Mouse (Mus musculus): ENCODE data around the gene Rai1.

Rai1 gene

DNA sequence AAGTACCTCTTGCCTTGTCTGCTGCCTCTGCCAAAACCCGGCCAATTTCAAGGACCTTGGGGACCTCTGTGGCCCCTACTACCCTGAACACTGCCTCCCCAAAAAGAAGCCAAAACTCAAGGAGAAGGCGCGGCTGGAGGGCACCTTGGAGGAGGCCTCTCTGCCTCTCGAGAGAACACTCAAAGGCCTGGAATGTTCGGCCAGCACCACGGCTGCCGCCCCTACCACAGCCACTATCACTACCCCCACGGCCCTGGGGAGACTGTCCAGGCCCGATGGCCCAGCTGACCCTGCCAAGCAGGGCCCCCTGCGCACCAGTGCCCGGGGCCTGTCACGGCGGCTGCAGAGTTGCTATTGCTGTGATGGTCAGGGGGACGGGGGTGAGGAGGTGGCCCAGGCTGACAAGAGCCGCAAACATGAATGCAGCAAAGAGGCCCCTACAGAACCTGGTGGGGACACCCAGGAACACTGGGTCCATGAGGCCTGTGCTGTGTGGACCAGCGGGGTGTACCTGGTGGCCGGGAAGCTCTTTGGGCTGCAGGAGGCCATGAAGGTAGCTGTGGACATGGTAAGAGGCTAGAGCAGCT is 85.3 kb downstream of the Rai1 start:
- in situ Hi-C loops (cut with MseI, MboI), result no loop called here

GRCm38 (mm10) chr11:60192534-60192933 is 87.7 kb downstream of the Rai1 start:
- in situ Hi-C loops (cut with MseI, MboI), result no loop called here

- in situ Hi-C loops (cut with MseI, MboI), result no loop called here
Observed at GRCm38 (mm10) chr11:60193556-60193955, 88.7 kb downstream of the Rai1 start.

DNA sequence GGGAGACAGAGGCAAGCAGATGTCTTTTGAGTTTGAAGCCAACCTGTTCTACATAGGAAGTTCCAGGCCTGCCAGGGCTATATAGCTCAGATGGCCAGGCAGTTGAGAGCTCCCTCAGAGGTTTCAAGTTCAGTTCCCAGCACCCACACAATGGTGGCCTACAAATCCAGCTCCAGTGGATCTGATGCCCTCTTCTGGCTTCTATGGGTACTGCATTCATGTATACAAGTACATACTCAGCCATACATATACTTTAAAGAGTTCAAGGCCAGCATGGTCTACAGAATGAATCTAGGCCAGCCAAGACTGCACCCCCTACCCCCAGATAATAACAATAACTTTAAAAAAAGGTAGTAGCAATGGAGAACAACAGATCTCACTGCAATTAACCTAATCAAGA is 90.3 kb downstream of the Rai1 start:
- in situ Hi-C loops (cut with MseI, MboI), result loop anchor here (5.0 kb wide), 2 partner anchors 108 to 113 kb away; no protein-coding TSS in a partner anchor

- in situ Hi-C loops (cut with MseI, MboI), result loop anchor here (5.0 kb wide), 2 partner anchors 109 to 114 kb away; no protein-coding TSS in a partner anchor
Observed at GRCm38 (mm10) chr11:60196344-60196743, 91.5 kb downstream of the Rai1 start.

DNA sequence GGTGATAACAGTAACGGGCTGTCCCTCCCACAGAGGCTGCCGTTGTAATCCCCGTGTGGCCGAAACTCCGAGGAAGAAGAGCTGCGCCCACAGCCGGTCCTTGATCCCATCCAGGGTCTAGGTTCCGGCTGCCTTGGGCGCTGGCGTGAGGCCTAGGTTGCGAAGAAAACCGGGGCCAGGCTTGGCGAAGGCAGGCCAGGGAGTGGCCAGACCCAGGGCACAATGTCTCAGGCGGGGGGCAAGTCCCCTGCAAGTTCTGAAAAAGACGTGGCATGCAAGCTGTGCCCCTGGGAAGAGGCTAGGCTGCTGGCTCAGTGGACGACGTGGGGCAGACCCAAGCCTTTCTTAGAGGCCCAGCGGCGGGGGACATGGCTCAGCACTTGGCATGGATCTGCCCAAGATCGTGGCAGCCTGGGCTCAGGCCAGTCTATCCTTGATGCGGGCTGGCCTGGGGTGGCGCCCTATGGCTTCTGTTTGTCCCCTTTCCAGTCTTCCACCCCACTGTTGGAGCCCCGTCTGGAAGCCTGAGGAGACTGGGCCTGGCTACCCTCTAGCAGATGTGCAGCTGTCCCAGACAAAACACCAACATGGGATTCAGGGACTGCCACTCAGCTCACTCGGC is 93.3 kb downstream of the Rai1 start:
- in situ Hi-C loops (cut with MseI, MboI), result loop anchor here (5.0 kb wide), 2 partner anchors 111 to 116 kb away; no protein-coding TSS in a partner anchor

- in situ Hi-C loops (cut with MseI, MboI), result loop anchor here (5.0 kb wide), 2 partner anchors 111 to 116 kb away; no protein-coding TSS in a partner anchor
Observed at GRCm38 (mm10) chr11:60198651-60199050, 93.8 kb downstream of the Rai1 start.

DNA sequence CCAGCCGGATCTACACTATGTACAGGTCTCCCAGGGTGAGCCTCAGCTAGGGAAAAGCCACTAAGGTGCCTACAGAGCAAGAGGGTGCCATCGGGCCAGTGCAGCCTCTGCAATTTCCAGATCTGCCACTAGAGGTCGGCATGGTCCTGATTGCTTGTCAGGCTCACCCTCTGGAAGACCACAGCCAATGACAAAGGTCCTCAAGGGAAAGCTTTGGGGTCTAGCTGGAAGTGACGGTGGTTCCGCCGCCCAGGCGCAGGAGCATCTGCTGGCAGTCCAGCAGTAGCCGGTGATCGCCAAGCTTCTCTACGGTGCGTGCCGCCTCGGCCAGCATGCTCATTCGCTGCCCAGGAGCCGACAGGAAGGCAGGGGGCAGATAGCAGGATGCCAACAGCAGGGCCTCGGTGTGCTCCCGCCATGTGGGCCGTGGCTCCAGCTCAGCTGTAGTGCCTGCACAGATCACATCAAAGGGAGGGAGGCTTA is 94.9 kb downstream of the Rai1 start:
- in situ Hi-C loops (cut with MseI, MboI), result loop anchor here (5.0 kb wide), 2 partner anchors 112 to 117 kb away; no protein-coding TSS in a partner anchor

DNA sequence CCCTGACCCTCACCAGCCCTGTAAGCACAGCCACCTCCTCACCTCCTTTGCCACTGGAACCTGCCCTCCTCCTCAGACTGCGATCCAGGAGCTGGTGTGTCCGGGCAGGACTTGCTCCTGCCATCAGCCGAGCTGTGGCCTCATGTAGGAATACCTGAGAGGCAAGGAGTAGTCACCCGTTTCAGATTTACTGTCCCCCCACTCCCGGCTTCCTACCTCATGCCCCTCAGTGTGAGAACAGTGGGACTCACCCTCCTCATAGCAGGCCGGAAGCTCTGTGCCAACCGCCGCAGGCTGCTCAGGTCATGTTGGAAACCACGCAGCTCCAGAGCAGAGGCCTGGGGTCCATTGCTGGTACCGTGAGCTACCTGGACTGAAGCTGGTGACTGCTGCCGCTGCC is 95.6 kb downstream of the Rai1 start:
- in situ Hi-C loops (cut with MseI, MboI), result no loop called here

- in situ Hi-C loops (cut with MseI, MboI), result no loop called here
Observed at GRCm38 (mm10) chr11:60202710-60203638, 98.2 kb downstream of the Rai1 start.

DNA sequence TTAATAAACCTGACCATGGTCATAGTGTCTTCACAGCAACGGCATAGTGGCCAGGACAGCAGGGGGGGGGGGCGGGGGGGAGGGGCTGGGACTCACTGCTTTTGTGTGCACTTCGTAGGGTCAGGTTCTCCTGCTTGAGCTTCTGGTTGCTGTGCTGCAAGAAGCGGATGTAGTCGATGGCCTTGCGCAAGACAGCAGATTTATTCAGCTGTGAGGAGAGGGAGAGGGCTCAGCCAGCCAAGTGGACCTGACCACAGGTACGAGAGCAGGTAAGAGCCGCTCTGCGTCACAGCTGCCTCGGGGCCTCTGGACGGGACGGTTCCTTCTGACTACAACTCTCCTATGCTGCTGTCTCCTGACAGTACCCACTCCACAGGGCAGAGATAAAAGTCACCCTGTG is 100.2 kb downstream of the Rai1 start:
- in situ Hi-C loops (cut with MseI, MboI), result no loop called here

- in situ Hi-C loops (cut with MseI, MboI), result no loop called here
Observed at GRCm38 (mm10) chr11:60206207-60206606, 101.4 kb downstream of the Rai1 start.

- in situ Hi-C loops (cut with MseI, MboI), result no loop called here
Observed at GRCm38 (mm10) chr11:60208201-60208600, 103.4 kb downstream of the Rai1 start.

- in situ Hi-C loops (cut with MseI, MboI), result no loop called here
Observed at GRCm38 (mm10) chr11:60208712-60209111, 103.9 kb downstream of the Rai1 start.

GRCm38 (mm10) chr11:60209217-60209932 is 104.6 kb downstream of the Rai1 start:
- in situ Hi-C loops (cut with MseI, MboI), result no loop called here

DNA sequence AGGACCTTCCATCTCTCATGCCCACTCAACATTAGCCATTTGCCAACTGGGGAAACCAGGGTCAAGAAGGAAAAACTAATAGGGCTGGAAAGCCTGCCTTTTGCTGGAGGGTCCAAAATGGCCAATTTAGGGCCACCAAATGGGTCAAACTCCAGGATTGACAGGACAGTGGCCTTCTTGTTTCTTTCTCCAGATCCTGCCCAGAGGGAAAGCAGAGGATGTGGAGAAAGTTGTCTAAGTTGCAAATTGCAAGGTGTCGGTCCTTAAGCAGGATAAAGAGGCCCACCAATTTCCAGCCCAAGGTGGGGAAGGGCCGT is 105.1 kb downstream of the Rai1 start:
- in situ Hi-C loops (cut with MseI, MboI), result no loop called here

GRCm38 (mm10) chr11:60210305-60210724 is 105.5 kb downstream of the Rai1 start:
- in situ Hi-C loops (cut with MseI, MboI), result no loop called here

- in situ Hi-C loops (cut with MseI, MboI), result no loop called here
Observed at GRCm38 (mm10) chr11:60211152-60211551, 106.3 kb downstream of the Rai1 start.

DNA sequence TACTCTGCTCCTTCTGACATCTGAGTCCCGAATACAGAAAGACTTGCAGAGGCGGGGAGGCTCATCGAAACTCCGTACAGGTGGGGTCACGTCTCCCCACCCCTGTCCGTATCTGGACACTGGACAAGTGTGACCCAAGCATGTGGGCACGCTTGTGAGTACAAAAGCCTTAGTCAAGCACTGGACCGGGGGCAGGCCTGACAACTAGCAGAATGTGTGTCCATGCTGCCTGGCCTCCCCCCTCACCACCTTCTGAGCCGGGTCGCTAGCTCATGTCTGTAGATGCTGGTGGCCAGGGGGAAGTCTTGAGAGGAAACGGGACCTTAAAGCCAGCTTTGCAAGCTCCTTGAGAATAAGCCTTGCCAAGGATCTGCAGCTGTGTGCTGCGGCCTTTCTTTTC is 106.9 kb downstream of the Rai1 start:
- in situ Hi-C loops (cut with MseI, MboI), result no loop called here

DNA sequence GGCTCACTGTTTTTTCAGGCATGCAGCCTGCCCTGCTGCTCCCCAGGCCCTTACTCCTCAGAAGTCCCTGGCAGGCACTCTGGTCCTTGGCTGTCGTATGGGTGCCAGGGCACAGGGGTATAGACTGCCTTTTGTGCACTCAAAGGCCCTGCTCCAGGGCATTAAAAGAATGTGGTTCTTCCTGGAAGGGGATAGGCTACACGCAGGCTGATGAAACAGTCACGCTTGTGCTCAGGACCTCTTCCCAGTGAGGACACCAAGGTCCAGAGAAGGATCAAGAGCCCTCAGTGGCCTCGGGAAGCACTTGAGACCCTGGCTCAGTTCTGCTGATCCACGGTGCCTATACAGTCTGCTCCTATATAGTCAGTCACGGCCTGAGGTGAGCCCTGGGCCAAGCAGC is 108.5 kb downstream of the Rai1 start:
- in situ Hi-C loops (cut with MseI, MboI), result no loop called here

GRCm38 (mm10) chr11:60216671-60217070 is 111.9 kb downstream of the Rai1 start:
- in situ Hi-C loops (cut with MseI, MboI), result no loop called here

GRCm38 (mm10) chr11:60217467-60217866 is 112.7 kb downstream of the Rai1 start:
- in situ Hi-C loops (cut with MseI, MboI), result no loop called here

All from mouse trophoblast stem cell (cell line).